Mouse (Mus musculus): ENCODE data around the gene Sez6l2. TPM values are rescaled to one million over a fixed set of nuclear protein-coding genes. Genes with fewer than 3 reads are reported as not detected.

Gene Sez6l2
- polyA plus RNA-seq, 1 experiment from 2014 or later = 0.39 TPM

- H3K36me3 ChIP-seq = no peaks in the 10 kb centered on the region
- 30% methylated on average over 19 of the region's 19 CpGs for WGBS (ENCODE audit: insufficient replicate concordance)
- ATAC-seq = no peak
- no peak overlapping the region for H3K27ac ChIP-seq
- H3K4me3 ChIP-seq = no peak overlapping the region
- peaks cover 35% of the 10 kb centered on the region for H3K27me3 ChIP-seq (replicated peaks)
- H3K9me3 ChIP-seq (replicated peaks) = no peaks in the 10 kb centered on the region
- H3K4me1 ChIP-seq = no peaks in the 10 kb centered on the region
- H3K4me2 ChIP-seq = no peak overlapping the region
- no peak overlapping the region for H3K9ac ChIP-seq
These were observed 13.4 kb downstream of the Sez6l2 start for GRCm38 (mm10) chr7:126963548-126964286.

- Histone ChIP-seq H3K4me2 (no peak overlapping the region), H3K36me3 (no peaks in the 10 kb centered on the region), H3K27me3 (replicated peaks) (peaks cover 35% of the 10 kb centered on the region), H3K27ac (no peak overlapping the region), H3K9me3 (replicated peaks) (no peaks in the 10 kb centered on the region), H3K9ac (no peak overlapping the region), H3K4me1 (no peaks in the 10 kb centered on the region), H3K4me3 (no peak overlapping the region)
- ATAC-seq = no peak
- 58% methylated on average over 3 of the region's 3 CpGs for WGBS (ENCODE audit: insufficient replicate concordance)
These were observed 15.2 kb downstream of the Sez6l2 start for GRCm38 (mm10) chr7:126965568-126965967.

- WGBS (ENCODE audit: insufficient replicate concordance) = 67% methylated on average over 6 of the region's 6 CpGs
- ATAC-seq = 0 out of 2 replicates have a peak, but pooled peaks have one; percentile 18
These were observed 17.0 kb downstream of the Sez6l2 start for GRCm38 (mm10) chr7:126967361-126967760.

GRCm38 (mm10) chr7:126975493-126975892 is 25.1 kb downstream of the Sez6l2 start:
- H3K27me3 ChIP-seq (replicated peaks) = no peaks in the 10 kb centered on the region
- H3K9me3 ChIP-seq (replicated peaks) = no peaks in the 10 kb centered on the region
- WGBS (ENCODE audit: insufficient replicate concordance) = 3% methylated on average over 8 of the region's 8 CpGs
- peak overlapping the region; percentile 90 for H3K4me3 ChIP-seq
- H3K27ac ChIP-seq = peak overlapping the region; percentile 90; the same call in 1 of the 2 replicates
- peak overlapping the region; percentile 95; the same call in 1 of the 2 replicates for H3K9ac ChIP-seq
- peaks cover 29% of the 10 kb centered on the region for H3K36me3 ChIP-seq
- H3K4me1 ChIP-seq = peaks cover 35% of the 10 kb centered on the region
- no peak for ATAC-seq
- peak overlapping the region; percentile 87 for H3K4me2 ChIP-seq

More at GRCm38 (mm10) chr7:126967361-126967760, 17.0 kb downstream of the Sez6l2 start:
- H3K4me1 ChIP-seq = no peaks in the 10 kb centered on the region
- H3K4me2 ChIP-seq = no peak overlapping the region
- no peak overlapping the region for H3K9ac ChIP-seq
- H3K36me3 ChIP-seq = no peaks in the 10 kb centered on the region
- no peak overlapping the region for H3K27ac ChIP-seq
- no peak overlapping the region for H3K4me3 ChIP-seq
- no peaks in the 10 kb centered on the region for H3K9me3 ChIP-seq (replicated peaks)
- H3K27me3 ChIP-seq (replicated peaks) = peaks cover 24% of the 10 kb centered on the region

- H3K9ac ChIP-seq = peak within 1 kb of the TSS; percentile 95
- H3K36me3 ChIP-seq = peaks cover 30% of the 10 kb centered on the region
- H3K4me3 ChIP-seq = peak within 1 kb of the TSS; percentile 90
- peak within 1 kb of the TSS; percentile 87 for H3K4me2 ChIP-seq
- WGBS (ENCODE audit: insufficient replicate concordance) = 10% methylated on average over 1 of the region's 1 CpGs
- H3K9me3 ChIP-seq (replicated peaks) = no peaks in the 10 kb centered on the region
- H3K4me1 ChIP-seq = peaks cover 35% of the 10 kb centered on the region
- no peak for ATAC-seq
- H3K27me3 ChIP-seq (replicated peaks) = no peaks in the 10 kb centered on the region
- H3K27ac ChIP-seq = peak within 1 kb of the TSS; percentile 90
These were observed 25.4 kb downstream of the Sez6l2 start, which contains the start of gene Cdipt for GRCm38 (mm10) chr7:126975893-126975949. TSS of gene Cdipt (plus strand) at chr7:126975914.

GRCm38 (mm10) chr7:126975950-126976866 is 25.8 kb downstream of the Sez6l2 start, which contains the start of gene Cdiptos:
TSS of gene Cdiptos (minus strand) at chr7:126976098.
- Histone ChIP-seq H3K27me3 (replicated peaks) (no peaks in the 10 kb centered on the region), H3K9me3 (replicated peaks) (no peaks in the 10 kb centered on the region), H3K4me2 (peak within 1 kb of the TSS; percentile 87), H3K4me1 (peaks cover 35% of the 10 kb centered on the region), H3K9ac (peak within 1 kb of the TSS; percentile 95), H3K36me3 (peaks cover 35% of the 10 kb centered on the region), H3K27ac (peak within 1 kb of the TSS; percentile 90), H3K4me3 (peak within 1 kb of the TSS; percentile 90)
- peak; percentile 93 for ATAC-seq
- under 1% methylated on average over 55 of the region's 55 CpGs for WGBS (ENCODE audit: insufficient replicate concordance)

GRCm38 (mm10) chr7:126976878-126977459 is 26.6 kb downstream of the Sez6l2 start:
- Histone ChIP-seq H3K27me3 (replicated peaks) (no peaks in the 10 kb centered on the region), H3K9me3 (replicated peaks) (no peaks in the 10 kb centered on the region), H3K9ac (peak overlapping the region; percentile 95), H3K4me3 (peak overlapping the region; percentile 90), H3K4me1 (peaks cover 41% of the 10 kb centered on the region), H3K36me3 (peaks cover 36% of the 10 kb centered on the region), H3K27ac (peak overlapping the region; percentile 90), H3K4me2 (peak overlapping the region; percentile 87)
- ATAC-seq = no peak
- 23% methylated on average over 14 of the region's 14 CpGs for WGBS (ENCODE audit: insufficient replicate concordance)

GRCm38 (mm10) chr7:126978841-126979240 is 28.5 kb downstream of the Sez6l2 start:
- 84% methylated on average over 6 of the region's 6 CpGs for WGBS (ENCODE audit: insufficient replicate concordance)
- Histone ChIP-seq H3K9ac (no peak overlapping the region), H3K36me3 (peaks cover 36% of the 10 kb centered on the region), H3K4me2 (no peak overlapping the region), H3K9me3 (replicated peaks) (no peaks in the 10 kb centered on the region), H3K4me3 (no peak overlapping the region), H3K27me3 (replicated peaks) (no peaks in the 10 kb centered on the region), H3K27ac (no peak overlapping the region), H3K4me1 (peaks cover 47% of the 10 kb centered on the region)
- no peak for ATAC-seq

GRCm38 (mm10) chr7:126981601-126982000 is 31.2 kb downstream of the Sez6l2 start:
- ATAC-seq = no peak
- peaks cover 36% of the 10 kb centered on the region for H3K36me3 ChIP-seq
- WGBS (ENCODE audit: insufficient replicate concordance) = 71% methylated on average over 2 of the region's 2 CpGs

GRCm38 (mm10) chr7:126982054-126982453 is 31.7 kb downstream of the Sez6l2 start:
- 44% methylated on average over 4 of the region's 4 CpGs for WGBS (ENCODE audit: insufficient replicate concordance)
- H3K27ac ChIP-seq = no peak overlapping the region
- H3K4me3 ChIP-seq = no peak overlapping the region
- H3K36me3 ChIP-seq = peaks cover 36% of the 10 kb centered on the region
- H3K4me2 ChIP-seq = no peak overlapping the region
- 0 out of 2 replicates have a peak, but pooled peaks cover 6% of the 10 kb centered on the region for H3K27me3 ChIP-seq (replicated peaks)
- H3K9me3 ChIP-seq (replicated peaks) = no peaks in the 10 kb centered on the region
- no peak for ATAC-seq
- no peak overlapping the region for H3K9ac ChIP-seq
- H3K4me1 ChIP-seq = peaks cover 37% of the 10 kb centered on the region

More at GRCm38 (mm10) chr7:126981601-126982000, 31.2 kb downstream of the Sez6l2 start:
- Histone ChIP-seq H3K4me1 (peaks cover 41% of the 10 kb centered on the region), H3K27ac (no peak overlapping the region), H3K9me3 (replicated peaks) (no peaks in the 10 kb centered on the region), H3K4me3 (no peak overlapping the region), H3K27me3 (replicated peaks) (0 out of 2 replicates have a peak, but pooled peaks cover 6% of the 10 kb centered on the region), H3K4me2 (no peak overlapping the region), H3K9ac (no peak overlapping the region)

GRCm38 (mm10) chr7:126983113-126983512 is 32.8 kb downstream of the Sez6l2 start:
- no peak for ATAC-seq
- Histone ChIP-seq H3K4me1 (peaks cover 27% of the 10 kb centered on the region), H3K4me2 (no peak overlapping the region), H3K36me3 (peaks cover 31% of the 10 kb centered on the region), H3K9ac (no peak overlapping the region), H3K27ac (no peak overlapping the region), H3K27me3 (replicated peaks) (0 out of 2 replicates have a peak, but pooled peaks cover 6% of the 10 kb centered on the region), H3K9me3 (replicated peaks) (no peaks in the 10 kb centered on the region), H3K4me3 (no peak overlapping the region)
- 80% methylated on average over 7 of the region's 7 CpGs for WGBS (ENCODE audit: insufficient replicate concordance)
